Comparison of ENCODE assay signal across 8 mouse cellular contexts in genomic region chr15:80254207-80254606, GRCm38 (mm10). TPM values are rescaled to one million over a fixed set of nuclear protein-coding genes. Genes with fewer than 3 reads are reported as not detected.
DNase-seq lines count a peak whose midpoint lies in the region; ATAC-seq lines count a peak whose summit lies in the region.

No protein-coding gene starts in this region.

- H3K9ac ChIP-seq in heart, embryonic 11.5 days (ENCODE audit: low read depth, low read length), result peak overlapping the region; percentile 100
- peak overlapping the region; percentile 70 for H3K9ac ChIP-seq in forebrain, embryonic 15.5 days (replicated peaks)
- peak overlapping the region; percentile 70 for H3K9ac ChIP-seq in kidney, embryonic 14.5 days (ENCODE audit: low read depth, low read length)

- peaks cover 21% of the 10 kb centered on the region for H3K36me3 ChIP-seq in heart, embryonic 11.5 days (ENCODE audit: control insufficient read depth, insufficient read depth, low read length)
- H3K36me3 ChIP-seq in forebrain, embryonic 15.5 days, result peaks cover 49% of the 10 kb centered on the region
- peaks cover 56% of the 10 kb centered on the region for H3K36me3 ChIP-seq in kidney, embryonic 14.5 days (ENCODE audit: control insufficient read depth, insufficient read depth, low read length)

- H3K9me3 ChIP-seq in heart, embryonic 11.5 days (replicated peaks; ENCODE audit: control insufficient read depth, low read length), result no peaks in the 10 kb centered on the region
- no peaks in the 10 kb centered on the region for H3K9me3 ChIP-seq in forebrain, embryonic 15.5 days
- no peaks in the 10 kb centered on the region for H3K9me3 ChIP-seq in kidney, embryonic 14.5 days (ENCODE audit: control insufficient read depth, low read length)

- WGBS in heart, embryonic 11.5 days (ENCODE audit: insufficient replicate concordance), result 40% methylated on average over 6 of the region's 6 CpGs
- WGBS in forebrain, embryonic 15.5 days, result 52% methylated on average over 6 of the region's 6 CpGs
- WGBS in kidney, embryonic 14.5 days, result 32% methylated on average over 6 of the region's 6 CpGs

- H3K27me3 ChIP-seq in heart, embryonic 11.5 days (ENCODE audit: control insufficient read depth, insufficient read depth, low read length), result no peaks in the 10 kb centered on the region
- no peaks in the 10 kb centered on the region for H3K27me3 ChIP-seq in forebrain, embryonic 15.5 days
- H3K27me3 ChIP-seq in kidney, embryonic 14.5 days (ENCODE audit: control insufficient read depth, insufficient read depth, low read length), result no peaks in the 10 kb centered on the region

- peak overlapping the region; percentile 99 for H3K27ac ChIP-seq in heart, embryonic 11.5 days (ENCODE audit: low read depth, low read length)
- H3K27ac ChIP-seq in forebrain, embryonic 15.5 days (replicated peaks), result peak overlapping the region; percentile 99
- peak overlapping the region; percentile 99 for H3K27ac ChIP-seq in kidney, embryonic 14.5 days (ENCODE audit: low read depth, low read length)

- peaks cover 46% of the 10 kb centered on the region for H3K4me1 ChIP-seq in heart, embryonic 11.5 days (ENCODE audit: control insufficient read depth, insufficient read depth, low read length)
- peaks cover 35% of the 10 kb centered on the region for H3K4me1 ChIP-seq in forebrain, embryonic 15.5 days
- H3K4me1 ChIP-seq in kidney, embryonic 14.5 days (ENCODE audit: control insufficient read depth, insufficient read depth, low read length), result peaks cover 19% of the 10 kb centered on the region

- peak overlapping the region; percentile 98 for H3K4me3 ChIP-seq in heart, embryonic 11.5 days (ENCODE audit: low read depth, low read length)
- H3K4me3 ChIP-seq in forebrain, embryonic 15.5 days, result peak overlapping the region; percentile 98
- peak overlapping the region; percentile 100 for H3K4me3 ChIP-seq in kidney, embryonic 14.5 days (ENCODE audit: low read length)

- DNase-seq in heart, adult 9 months (ENCODE audit: low spot score in 2 of 2), result no peak
- peak; percentile 64 for DNase-seq in Muller cell, postnatal 12 days (ENCODE audit: inconsistent ontology term)
- DNase-seq in lung, postnatal 36 days, result peak; percentile 73
- no peak for DNase-seq in layer of hippocampus, adult 8-10 months (ENCODE audit: low spot score in 2 of 2)

- no peak for ATAC-seq in heart, embryonic 11.5 days (replicated peaks; ENCODE audit: insufficient number of reproducible peaks, low FRiP score, low TSS enrichment)
- ATAC-seq in forebrain, embryonic 15.5 days (replicated peaks), result no peak
- ATAC-seq in kidney, embryonic 14.5 days (ENCODE audit: low FRiP score, low TSS enrichment), result no peak
- no peak for ATAC-seq in activated CD4-positive, CD25-positive, alpha-beta regulatory T cell, adult 4 months

- H3K4me2 ChIP-seq in heart, embryonic 11.5 days, result peak overlapping the region; percentile 84
- H3K4me2 ChIP-seq in forebrain, embryonic 15.5 days (replicated peaks), result peak overlapping the region; percentile 92
- H3K4me2 ChIP-seq in kidney, embryonic 14.5 days (replicated peaks; ENCODE audit: low read depth, low read length), result peak overlapping the region; percentile 97

RNA-seq across cellular contexts. Expression of gene Atf4, which starts 0.8 kb away (rescaled TPM):
- polyA plus RNA-seq in heart, embryonic 11.5 days (2014; fragmentation: Nextera tagmentation; extraction: Ambion mirVana), result 90.2 and 94.4 TPM in 2 replicates
- 123 and 124 TPM in 2 replicates for polyA plus RNA-seq in forebrain, embryonic 15.5 days (2015; fragmentation: Nextera tagmentation; extraction: Ambion mirVana)
- polyA plus RNA-seq in kidney, embryonic 14.5 days (2014; fragmentation: Nextera tagmentation; extraction: Ambion mirVana), result 131 and 145 TPM in 2 replicates
- 10 to 100 TPM; 74.4 to 88.7 TPM for polyA plus RNA-seq in activated CD4-positive, CD25-positive, alpha-beta regulatory T cell, adult 4 months (2017; shearing (Covaris generic))
- 100 to 1,000 TPM in 2 of 4 experiments, 10 to 100 TPM in 2; 97.7 to 104 (median 99.8) TPM for total RNA-seq in layer of hippocampus, adult 8-10 months (2022)

RNA-seq across cellular contexts. Expression of gene Rps19bp1, which starts 9.9 kb away (rescaled TPM):
- polyA plus RNA-seq in heart, embryonic 11.5 days (2014; fragmentation: Nextera tagmentation; extraction: Ambion mirVana), result 48.1 and 53.8 TPM in 2 replicates
- 65.3 and 70.7 TPM in 2 replicates for polyA plus RNA-seq in forebrain, embryonic 15.5 days (2015; fragmentation: Nextera tagmentation; extraction: Ambion mirVana)
- 66.3 and 79.1 TPM in 2 replicates for polyA plus RNA-seq in kidney, embryonic 14.5 days (2014; fragmentation: Nextera tagmentation; extraction: Ambion mirVana)
- polyA plus RNA-seq in activated CD4-positive, CD25-positive, alpha-beta regulatory T cell, adult 4 months (2017; shearing (Covaris generic)), result 10 to 100 TPM; 18.9 to 21.6 TPM
- total RNA-seq in layer of hippocampus, adult 8-10 months (2022), result 10 to 100 TPM; 29.9 to 41.0 (median 34.0) TPM

RNA-seq across cellular contexts. Expression of gene AC140267.1, which starts 18.6 kb away (rescaled TPM):
- polyA plus RNA-seq in heart, embryonic 11.5 days (2014; fragmentation: Nextera tagmentation; extraction: Ambion mirVana), result not detected in 2 replicates
- 4.2 TPM in 1 of 2 replicates, not detected in the other for polyA plus RNA-seq in forebrain, embryonic 15.5 days (2015; fragmentation: Nextera tagmentation; extraction: Ambion mirVana)
- polyA plus RNA-seq in kidney, embryonic 14.5 days (2014; fragmentation: Nextera tagmentation; extraction: Ambion mirVana), result not detected in 2 replicates
- polyA plus RNA-seq in activated CD4-positive, CD25-positive, alpha-beta regulatory T cell, adult 4 months (2017; shearing (Covaris generic)), result not detected
- total RNA-seq in layer of hippocampus, adult 8-10 months (2022), result 10 to 100 TPM in 3 of 4 experiments, 1 to 10 TPM in 1; 7.2 to 42.3 (median 29.6) TPM

RNA-seq across cellular contexts. Expression of gene Mief1, which starts 20.4 kb away (rescaled TPM):
- 26.8 and 29.5 TPM in 2 replicates for polyA plus RNA-seq in heart, embryonic 11.5 days (2014; fragmentation: Nextera tagmentation; extraction: Ambion mirVana)
- polyA plus RNA-seq in forebrain, embryonic 15.5 days (2015; fragmentation: Nextera tagmentation; extraction: Ambion mirVana), result 41.0 and 41.6 TPM in 2 replicates
- 20.4 and 37.0 TPM in 2 replicates for polyA plus RNA-seq in kidney, embryonic 14.5 days (2014; fragmentation: Nextera tagmentation; extraction: Ambion mirVana)
- 10 to 100 TPM; 29.3 to 37.0 TPM for polyA plus RNA-seq in activated CD4-positive, CD25-positive, alpha-beta regulatory T cell, adult 4 months (2017; shearing (Covaris generic))
- total RNA-seq in layer of hippocampus, adult 8-10 months (2022), result 10 to 100 TPM; 27.6 to 34.5 (median 32.5) TPM

RNA-seq across cellular contexts. Expression of gene Cacna1i, which starts 32.8 kb away (rescaled TPM):
- 0.01 TPM in 1 of 2 replicates, not detected in the other for polyA plus RNA-seq in heart, embryonic 11.5 days (2014; fragmentation: Nextera tagmentation; extraction: Ambion mirVana)
- polyA plus RNA-seq in forebrain, embryonic 15.5 days (2015; fragmentation: Nextera tagmentation; extraction: Ambion mirVana), result 0.50 and 0.57 TPM in 2 replicates
- 0.09 TPM in 1 of 2 replicates, not detected in the other for polyA plus RNA-seq in kidney, embryonic 14.5 days (2014; fragmentation: Nextera tagmentation; extraction: Ambion mirVana)
- polyA plus RNA-seq in activated CD4-positive, CD25-positive, alpha-beta regulatory T cell, adult 4 months (2017; shearing (Covaris generic)), result under 1 TPM; 0.09 to 0.11 TPM
- 10 to 100 TPM; 37.6 to 48.2 (median 41.8) TPM for total RNA-seq in layer of hippocampus, adult 8-10 months (2022)

Comparison
In these comparisons a context has a peak if more than half of its experiments do, and no peak if none do; other contexts are left out.
1. DNase-seq: peak in Muller cell, postnatal 12 days (single experiment) and lung, postnatal 36 days (single experiment); none in heart, adult 9 months (0 of 2) and layer of hippocampus, adult 8-10 months (0 of 2).
2. Peak in every context shown above with its lines, with median percentiles within 50 percentile points of each other: H3K27ac ChIP-seq, H3K4me2 ChIP-seq, H3K4me3 ChIP-seq and H3K9ac ChIP-seq.